Mouse (Mus musculus): ENCODE data around the gene Ttc8. TPM values are rescaled to one million over a fixed set of nuclear protein-coding genes. Genes with fewer than 3 reads are reported as not detected.
"Not testable (repeated sequence)": the region's sequence is repeated elsewhere in the genome, so short reads cannot be mapped to it uniquely, and the experiment has no call there.

Ttc8 gene
- total RNA-seq (2021) (10 to 100 TPM; 25.8 to 33.0 TPM), polyA plus RNA-seq (2012; rRNA removed) (9.6 and 11.4 TPM in 2 replicates)
- long read RNA-seq, transcript Ttc8-202 (14 exons, 2,272 nt), result major isoform, 15 of 16 reads
- long read RNA-seq, partial matches to known transcripts, result 1 of 16 reads
- long read RNA-seq, other reads (novel, unspliced or antisense), result 0 of 16 reads

DNA sequence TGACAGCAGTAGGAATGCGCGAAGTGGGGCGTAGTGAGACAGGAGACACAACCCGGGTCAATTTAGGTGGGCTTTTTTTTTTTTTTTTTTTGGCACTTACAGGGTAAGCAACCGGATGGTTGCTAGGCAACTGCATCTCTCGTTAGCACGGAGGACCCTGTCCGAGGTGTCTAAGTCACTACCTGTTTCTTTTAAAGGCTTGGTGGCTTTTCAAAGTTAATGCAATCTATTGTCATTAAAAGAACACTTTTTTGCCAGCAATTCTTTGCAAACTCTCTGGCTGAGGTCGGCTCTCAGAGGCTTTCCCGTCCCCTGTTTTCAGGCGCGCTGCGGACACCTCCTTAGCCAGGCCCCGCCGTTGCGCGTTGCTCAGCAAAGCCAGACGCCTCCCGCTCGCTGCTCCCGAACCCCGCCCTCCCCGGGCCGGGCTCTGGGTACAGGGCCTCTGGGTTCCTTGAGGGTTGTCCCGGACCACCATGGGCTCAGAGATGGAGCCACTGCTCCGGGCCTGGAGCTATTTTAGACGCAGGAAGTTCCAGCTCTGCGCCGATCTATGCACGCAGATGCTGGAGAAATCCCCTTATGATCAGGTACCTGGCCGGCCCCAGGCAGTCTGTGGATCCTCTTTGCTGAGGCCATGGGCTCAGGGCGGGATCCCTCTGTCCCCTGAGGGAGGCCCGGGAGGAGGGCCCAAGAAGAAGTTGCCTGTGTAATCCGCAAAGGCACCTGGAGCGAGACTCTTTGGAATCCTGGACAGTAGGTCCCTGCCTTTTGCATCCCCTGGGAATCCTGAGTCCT, at the start of gene Ttc8:
Gene Ttc8 (plus strand): TSS at position 381 of the 798 bp plus-strand sequence.
- DNase-seq, result peak; percentile 89

DNA sequence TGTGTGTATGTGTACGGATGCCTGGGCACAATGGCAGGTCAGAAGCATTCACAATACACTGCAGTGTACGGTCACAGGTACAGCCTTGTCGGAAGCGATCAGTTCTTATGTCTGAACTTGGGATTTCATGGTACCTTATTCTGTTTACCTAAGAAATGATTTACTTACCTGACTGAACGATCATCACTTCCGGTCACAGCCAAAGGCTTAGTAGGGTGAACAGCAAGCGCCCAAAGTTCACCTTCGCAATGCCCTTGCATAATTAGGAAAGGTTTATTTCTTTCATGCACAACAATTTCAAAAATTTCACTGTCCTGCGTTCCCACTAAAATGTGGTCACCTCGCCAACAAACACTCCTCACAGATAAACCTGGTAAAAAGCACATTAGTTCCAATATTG, 47.5 kb upstream of the Ttc8 start:
- DNase-seq, result no peak

DNA sequence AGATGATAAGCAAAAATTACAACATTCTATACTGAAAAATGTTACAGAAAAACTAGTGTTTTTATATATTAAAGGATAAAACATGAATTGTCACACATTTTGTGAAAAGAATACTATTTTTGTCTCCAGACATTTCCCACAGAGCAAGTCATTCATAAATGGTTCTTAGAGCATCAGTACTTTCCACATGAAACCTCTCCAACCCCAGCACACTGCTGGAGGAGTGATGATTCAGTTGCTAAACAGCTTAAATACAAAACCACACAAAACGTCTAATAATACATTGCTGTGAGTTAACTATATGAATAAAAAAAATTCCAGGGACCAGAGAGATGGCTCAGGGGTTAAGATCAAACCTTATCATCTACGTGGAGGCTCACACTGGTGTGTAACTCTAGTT, 45.2 kb upstream of the Ttc8 start:
- no peak for DNase-seq

DNA sequence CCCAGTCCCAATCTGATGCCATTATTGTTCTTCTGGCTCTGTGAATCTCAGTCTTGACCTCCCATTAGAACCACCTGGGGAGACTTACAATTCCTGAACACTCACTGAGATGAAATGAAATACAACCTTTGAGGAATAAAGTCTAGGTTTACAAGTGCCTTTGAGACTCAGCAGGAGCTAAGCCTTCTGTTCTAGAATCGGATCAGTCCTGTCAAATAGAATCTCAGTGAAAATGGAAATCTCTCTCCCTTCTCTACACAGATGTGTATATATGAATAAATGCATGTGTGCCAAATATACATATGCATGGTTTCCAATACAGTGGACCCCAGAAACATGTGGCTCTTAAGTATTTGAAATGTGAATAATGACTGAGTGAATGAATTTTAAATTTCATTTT, 41.7 kb upstream of the Ttc8 start:
- DNase-seq, result no peak

DNA sequence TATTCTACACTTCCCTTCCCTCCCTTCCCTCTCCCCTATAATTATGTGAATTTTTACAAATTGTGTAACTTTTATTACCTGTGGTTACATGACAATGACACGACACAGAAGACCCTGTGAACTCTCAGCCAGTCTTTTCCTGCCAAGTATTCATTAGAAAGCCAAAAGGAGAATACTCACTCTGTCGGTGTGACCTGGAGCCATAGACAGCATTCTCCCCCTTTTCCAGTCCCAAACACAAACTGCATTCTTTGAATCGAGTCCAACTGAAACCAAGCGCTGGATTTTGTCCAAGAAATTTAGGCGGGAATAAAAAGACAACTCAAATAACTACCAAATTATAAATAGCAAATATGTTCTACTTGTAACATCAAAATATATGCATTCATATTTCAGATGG, 38.6 kb upstream of the Ttc8 start:
- no peak for DNase-seq

DNA sequence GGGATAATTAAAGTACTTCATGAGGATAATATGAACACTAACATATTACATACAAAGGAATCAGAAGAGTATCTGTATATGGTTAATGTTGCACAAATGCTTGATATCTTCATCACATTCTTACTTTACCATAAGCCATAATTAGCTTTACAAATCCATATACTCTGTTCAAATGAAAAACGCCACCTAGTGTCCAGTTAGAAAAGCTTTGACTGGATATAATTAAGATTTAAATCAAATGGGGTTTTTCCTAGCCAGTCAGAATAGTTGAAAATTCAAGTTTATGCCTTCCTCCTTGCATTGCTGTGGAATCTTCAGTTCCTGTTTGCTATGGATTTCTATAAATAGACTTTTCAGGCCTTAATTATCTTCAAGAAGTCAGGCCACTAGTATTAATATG, 35.9 kb upstream of the Ttc8 start:
- DNase-seq, result no peak

DNA sequence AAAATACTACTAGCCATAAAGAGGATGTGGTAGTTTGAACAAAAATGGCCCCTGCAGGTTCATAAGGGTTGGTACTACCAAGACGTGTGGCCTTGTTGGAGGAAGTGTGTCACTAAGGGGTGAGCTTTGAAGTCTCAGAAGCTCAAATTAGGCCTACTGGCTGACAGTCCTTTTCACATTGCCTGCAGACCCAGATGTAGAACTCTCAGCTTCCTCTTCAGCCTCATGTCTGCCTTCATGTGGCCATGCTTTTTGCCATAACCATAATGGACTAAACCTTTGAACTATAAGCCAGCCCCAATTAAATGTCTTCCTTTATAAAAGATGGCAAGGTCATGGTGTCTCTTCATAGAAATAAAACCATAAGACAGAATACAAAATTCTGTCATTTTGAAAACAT, 23.6 kb upstream of the Ttc8 start:
- DNase-seq, result no peak

DNA sequence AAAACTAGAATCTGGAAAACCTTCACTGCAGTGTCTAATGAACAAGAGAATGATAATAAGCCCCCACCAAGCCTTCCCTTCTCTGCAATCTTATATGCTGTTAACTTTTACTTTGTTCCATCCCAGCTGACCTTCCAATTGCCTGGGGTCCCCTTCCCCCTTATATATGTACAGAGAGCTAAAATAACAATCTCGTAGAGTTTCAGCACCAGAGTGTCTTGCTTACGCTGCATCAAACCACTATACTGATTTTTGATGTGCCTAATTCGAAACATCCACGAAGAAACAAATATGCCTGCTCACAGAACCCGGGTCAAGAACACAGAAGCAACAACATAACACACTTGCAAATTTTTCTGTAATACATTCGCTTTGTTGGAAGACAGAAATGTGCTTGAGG, 20.7 kb upstream of the Ttc8 start:
- no peak for DNase-seq

DNA sequence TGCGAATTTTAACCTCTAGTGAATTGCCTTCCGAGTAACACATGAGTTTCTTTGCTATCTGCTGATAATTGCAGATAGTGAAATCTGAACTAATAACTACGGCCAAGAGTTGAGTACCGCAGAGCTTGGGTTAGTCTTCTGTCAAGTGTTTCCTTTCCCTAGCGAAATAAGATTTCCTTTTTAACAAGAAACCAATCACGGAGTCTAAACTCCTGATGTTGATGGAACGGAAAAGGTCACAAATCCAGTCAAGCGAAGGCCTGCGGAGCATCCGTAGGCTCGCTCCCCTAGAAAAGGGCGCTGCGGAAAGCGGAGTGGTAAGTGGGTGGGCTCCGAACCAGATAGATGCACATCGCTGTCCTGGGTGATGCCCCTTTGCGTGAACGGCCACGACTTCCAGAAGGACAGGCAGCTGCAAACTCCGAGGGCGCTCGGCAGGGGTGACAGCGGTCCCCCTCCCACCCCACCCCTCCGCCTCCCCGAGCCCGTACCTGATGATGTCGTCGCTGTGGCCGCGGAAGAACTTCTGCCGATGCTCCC, 20.0 kb upstream of the Ttc8 start:
- peak; percentile 44 for DNase-seq

DNA sequence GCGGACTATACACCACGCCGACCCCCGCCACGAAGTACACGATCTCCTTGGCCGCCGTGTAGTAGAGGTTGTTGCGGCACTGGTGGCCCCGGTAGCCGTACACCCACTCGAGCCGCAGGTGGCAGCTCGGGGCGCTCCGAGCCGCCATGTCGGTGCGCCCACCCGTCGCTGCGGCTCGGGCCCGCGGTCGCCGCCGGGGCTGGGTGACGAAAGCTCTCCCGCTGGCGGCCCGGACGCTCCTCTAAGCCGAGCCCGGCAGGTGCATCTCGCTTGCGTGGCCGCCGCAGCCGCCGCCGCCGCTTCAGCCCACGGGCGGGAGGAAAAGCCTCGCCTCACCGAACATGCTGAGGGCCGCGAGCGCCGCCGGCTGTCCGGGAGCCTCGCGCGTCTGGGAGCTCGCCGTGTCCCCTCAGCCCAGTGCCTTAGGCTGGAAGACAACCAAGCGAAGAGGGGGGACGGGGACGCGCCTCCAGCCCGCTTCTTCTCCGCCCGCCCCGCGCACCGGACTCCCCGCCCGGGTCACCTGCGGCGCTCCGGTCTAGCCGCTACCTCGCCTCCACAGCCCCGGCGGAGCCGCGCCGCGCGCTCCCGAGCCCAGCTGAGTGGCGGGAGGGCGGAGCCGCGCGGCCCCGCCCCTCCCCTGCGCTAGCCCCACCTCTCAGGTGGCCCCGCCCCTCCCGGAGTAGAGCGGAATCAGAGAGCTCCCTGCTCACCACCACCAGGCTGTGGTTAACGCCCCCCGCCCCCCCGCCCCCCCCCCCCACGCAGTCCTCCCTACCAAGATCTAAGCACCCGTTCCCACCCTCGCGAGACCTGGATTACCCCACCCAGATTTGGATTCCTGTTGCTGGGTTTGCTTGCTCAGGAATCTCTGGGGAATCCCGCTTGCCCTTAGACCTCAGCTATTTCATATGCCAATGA, 19.2 kb upstream of the Ttc8 start, which contains the start of gene Eml5:
Gene Eml5 (minus strand): TSS at position 604 of the 921 bp plus-strand sequence.
- DNase-seq, result peak; percentile 91

DNA sequence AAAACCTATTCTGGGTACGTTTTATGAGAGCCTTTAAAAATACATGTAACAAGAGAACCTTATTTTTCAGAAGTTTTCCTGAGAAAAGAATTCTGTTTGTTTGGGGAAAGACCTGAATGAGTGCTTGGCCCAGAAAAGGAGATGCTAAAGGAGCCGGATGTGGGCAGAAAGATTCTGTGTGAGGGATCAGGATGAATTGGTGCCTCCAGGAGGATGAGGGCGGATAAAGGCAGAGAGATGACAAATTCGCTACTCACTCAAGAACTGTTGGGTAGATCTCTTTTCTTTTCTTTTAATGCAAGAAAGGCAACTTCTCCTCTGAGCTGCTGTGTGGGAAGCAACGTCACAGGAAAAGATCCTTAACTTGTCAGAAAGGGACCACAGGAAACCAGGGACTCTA, 14.9 kb upstream of the Ttc8 start:
- no peak for DNase-seq

DNA sequence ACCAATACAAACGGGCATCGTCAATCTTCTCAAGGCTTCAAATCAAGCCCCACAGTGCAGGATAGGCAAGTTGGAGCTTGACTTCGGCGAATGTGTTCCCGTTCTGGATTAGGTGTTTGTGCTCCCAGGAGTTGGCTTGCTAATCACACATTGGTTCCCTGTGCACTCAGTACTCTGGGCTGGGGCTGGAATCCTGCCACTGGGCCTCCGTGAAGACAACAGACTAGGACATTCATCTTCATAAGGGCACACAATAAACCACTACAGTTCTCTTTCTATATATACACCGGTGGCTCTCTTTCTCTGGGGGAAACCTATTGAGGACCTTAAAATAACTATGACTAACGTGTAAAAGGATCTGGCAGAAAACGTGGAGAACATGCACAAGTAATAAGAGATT, 10.3 kb upstream of the Ttc8 start:
- no peak for DNase-seq

DNA sequence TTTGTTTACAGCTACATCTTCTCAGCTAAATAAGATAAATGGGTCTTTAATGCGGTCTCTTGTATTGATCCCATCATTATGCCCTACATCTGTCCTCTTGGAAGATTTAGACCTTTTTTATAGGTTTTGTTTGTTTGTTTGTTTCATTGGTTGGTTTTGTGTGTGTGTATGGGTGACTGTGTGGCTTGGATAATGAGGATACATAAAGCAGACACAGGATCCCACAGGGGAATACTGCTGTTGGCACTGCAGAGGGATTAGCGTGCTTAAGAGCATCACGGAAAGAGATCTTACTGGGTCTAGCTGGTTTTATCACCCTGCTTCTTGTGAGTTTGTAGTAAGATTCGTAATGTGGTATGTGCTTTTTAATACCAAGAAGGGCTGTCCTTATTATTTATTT, 10.8 kb downstream of the Ttc8 start:
- no peak for DNase-seq

DNA sequence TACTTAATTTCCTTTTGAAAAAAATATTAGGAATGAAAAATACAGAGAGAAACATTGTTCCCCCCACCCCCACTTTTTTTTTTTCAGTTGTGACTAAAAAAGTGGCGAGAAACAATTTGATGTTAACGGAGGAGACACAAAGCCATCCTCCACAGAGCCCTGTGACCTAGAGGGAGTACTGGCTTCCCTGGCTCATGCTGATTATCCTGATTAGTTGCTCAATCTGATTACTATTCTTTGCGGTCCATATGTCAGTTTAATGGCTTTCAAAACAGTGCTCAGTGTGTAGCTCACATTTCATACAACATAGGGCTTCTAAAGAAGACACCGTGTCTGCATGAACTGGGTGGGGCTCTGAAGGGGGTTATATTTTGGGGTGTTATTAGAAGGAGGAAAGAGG, 12.1 kb downstream of the Ttc8 start:
- DNase-seq, result no peak

DNA sequence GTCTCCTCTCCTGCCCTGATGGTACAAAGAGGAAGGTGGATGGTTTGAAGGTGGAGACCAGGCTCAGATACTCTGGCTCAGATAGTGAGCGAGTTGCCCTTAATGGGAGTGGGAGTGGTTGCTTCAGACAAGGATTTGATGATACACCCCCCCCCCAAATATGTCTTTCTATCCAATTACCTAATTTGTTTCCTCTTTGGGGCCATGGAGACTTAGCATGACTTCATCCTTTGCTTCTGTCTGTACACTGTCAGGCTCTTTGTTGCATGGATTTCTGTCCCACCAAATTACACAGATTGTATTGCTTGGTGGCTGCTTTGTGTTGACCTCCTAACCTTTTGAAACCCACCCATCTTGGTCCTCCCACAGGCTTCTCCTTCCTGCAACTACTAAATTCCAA, 12.5 kb downstream of the Ttc8 start:
- no peak for DNase-seq

DNA sequence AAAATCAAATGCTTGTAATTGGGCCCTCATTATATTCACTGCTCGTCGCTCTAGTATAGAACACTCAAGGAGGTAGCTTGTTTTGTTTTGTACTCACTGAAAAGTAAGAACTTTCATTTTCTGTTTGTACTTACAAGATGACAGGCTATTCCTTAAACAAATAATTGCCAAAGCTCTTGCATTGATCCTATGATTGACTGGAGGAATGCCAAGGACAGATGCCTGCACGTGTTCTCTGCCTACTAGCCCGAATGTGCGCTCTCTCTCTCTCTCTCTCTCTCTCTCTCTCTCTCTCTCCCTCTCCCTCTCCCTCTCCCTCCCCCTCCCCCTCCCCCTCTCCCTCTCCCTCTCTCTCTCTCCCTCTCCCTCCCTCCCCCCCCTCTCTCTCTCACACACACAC, 30.9 kb downstream of the Ttc8 start:
- DNase-seq, result not testable (repeated sequence)

DNA sequence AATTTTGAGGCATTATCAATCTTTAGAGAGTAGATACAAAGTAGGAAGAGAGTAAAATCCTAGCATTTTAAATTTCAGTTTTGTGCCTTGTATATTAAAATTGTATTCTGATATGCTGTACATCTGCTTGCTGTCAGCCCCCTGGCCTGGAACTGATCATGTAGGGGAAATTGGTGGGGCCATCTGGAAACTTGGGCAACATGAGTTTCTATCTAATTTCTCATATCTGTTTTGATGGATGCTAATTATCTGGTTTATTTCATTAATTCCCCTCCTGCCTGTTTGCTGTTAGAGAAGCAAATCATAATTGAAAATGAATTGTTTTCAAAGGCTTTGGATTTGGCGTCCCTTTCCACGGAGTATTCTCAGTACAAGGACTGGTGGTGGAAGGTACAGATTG, 36.6 kb downstream of the Ttc8 start:
- DNase-seq, result no peak

DNA sequence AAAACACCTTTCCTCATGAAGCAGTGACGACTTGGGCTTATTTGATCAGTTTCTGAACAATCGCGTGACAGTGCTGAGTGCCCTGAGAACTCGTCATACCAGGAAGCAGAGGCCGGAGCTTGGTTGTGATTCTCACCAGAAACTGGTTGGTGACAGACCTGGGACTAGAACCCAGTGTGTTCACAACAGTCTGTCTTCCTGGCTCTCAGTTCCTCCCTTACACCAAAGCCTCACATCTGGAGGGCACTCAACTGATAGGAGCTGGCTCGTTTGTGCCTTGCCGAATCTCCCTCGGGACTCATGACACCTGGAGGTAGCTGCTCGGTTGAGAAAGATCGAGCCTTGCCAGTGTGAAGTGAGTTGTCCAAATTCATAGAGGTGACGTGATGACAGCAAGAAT, 37.1 kb downstream of the Ttc8 start:
- DNase-seq, result no peak

DNA sequence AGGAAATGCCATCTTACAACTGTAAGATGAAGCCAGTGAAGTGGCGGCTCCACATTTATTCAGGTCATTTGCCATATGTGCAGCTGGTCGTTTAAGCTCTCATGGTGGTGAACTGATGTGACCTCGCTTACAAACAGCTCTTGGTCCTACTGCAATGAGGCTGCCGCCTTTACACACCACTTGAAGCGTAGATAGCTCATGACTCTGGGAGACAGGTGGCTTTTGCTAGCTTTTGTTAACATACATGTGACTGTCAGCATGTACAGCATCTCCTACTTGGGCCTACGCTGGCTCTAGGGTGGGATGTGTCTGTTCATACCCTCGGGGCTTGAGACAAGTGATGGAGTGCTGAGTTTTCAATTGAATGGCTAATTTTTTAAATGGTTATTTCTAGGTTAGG, 40.6 kb downstream of the Ttc8 start:
- no peak for DNase-seq

DNA sequence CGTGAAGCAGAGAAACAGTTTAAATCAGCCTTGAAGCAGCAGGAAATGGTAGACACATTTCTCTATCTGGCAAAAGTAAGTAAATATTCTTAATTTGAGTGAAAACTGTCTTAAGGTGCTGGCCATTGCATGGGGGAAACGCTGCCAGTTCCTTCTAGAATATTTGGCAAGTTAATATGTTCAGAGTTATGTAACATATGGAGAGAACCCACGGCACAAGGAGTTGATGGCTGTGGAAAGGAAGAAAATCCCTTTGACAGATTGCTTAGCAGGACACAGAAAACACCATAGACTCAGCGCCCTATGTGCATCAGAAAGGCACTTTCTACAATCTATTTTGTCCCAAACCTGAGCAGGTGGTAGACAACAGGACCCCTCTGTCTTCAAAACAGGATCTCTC, 41.0 kb downstream of the Ttc8 start:
- DNase-seq, result no peak

DNA sequence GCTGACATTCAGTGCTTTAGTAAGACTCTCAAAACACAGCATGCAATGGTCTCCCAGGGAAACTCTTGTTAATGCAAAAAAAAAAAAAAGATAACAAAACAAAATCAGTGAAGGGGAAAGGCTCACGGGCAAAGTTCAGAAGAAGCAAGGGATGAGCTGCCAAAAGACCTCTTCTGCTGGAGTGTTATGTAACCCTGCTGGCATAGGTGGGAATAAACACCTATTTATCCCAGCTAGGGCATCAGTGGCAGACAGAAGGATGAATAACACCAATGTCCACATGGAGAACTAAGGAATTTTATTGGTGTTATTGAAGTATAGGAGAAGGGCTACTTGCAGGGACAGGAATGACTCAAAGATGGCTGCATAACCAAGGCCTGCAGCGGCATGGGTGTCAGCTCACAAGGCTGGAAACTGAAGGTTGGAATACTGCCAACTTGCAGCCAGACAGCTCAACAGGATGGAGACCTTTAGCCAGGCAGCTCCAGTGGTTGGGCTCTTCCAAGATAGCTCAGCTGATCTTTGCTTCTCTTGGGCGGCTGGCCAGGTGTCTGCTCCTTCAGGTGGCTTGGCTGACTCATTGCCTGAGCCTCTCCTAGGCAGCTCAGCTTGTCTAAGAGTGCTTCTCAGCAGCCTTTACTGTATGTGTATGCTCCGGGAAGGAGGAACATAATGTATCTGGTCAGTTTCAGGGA, 45.2 kb downstream of the Ttc8 start:
- DNase-seq, result no peak

DNA sequence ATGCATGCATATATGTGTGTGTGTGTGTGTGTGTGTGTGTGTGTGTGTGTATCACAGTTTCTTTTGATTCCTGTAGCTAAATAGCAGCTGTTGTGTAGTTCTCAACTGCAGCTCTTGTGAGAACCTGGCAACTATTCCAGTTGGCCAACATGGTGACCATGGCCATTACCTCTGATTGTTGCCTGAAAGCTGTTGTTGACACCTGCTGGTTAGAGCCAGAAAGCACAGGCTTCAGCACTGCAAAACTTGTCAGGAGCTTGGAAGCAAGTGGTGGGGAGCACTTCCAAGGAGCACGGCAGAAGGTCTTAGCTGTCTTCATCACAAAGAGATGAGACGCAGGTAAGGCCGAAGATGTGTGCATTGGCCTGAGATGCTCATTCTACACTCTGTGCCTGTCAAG, 51.9 kb downstream of the Ttc8 start:
- no peak for DNase-seq
